Mouse (Mus musculus) embryo, embryonic 10.5 days (tissue): ENCODE data around the gene Tbc1d16.

Experiments used
- DNase-seq: peaks from one replicate; pipeline ENCODE4 v3.0.0-alpha.2; 2015; ENCODE audit warnings: low spot score

Gene Tbc1d16

DNA sequence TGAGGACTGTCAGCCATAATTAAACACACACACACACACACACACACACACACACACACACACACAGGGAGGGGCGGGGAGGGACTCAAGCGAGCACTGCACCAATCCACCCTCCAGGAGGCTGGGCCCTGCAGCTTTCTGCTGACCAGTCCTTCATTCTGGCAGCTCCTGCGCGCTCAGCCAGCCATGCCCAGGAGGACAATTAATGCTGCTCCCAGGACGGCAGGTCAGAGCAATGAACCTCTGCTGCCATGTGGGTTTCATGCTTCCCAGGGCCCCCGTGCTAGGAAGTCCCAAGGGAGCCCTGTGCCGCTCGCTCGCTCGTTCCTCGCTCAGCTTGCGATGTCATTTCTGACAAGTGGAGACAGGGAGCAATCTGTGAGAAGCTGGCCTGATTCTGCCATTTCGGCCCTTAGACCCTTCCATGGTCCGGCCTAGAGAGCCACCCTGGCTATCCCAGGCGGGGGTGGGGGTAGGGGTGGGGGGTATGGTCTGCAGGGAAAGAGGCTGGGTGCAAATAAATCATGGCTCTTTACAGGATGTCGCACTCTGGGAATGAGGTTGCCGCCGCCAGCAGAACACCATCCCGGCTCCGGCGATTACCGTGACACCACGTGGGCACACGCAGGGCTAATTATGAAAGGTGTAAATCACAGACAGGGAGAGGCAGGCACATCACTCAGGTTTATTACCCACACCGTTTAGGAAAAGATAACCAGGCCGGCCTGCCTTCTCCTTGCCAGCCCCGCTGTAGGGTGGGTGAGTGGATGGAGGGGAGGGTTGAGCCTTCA is 51.7 kb downstream of the Tbc1d16 start:
- DNase-seq = peak; percentile 34

DNA sequence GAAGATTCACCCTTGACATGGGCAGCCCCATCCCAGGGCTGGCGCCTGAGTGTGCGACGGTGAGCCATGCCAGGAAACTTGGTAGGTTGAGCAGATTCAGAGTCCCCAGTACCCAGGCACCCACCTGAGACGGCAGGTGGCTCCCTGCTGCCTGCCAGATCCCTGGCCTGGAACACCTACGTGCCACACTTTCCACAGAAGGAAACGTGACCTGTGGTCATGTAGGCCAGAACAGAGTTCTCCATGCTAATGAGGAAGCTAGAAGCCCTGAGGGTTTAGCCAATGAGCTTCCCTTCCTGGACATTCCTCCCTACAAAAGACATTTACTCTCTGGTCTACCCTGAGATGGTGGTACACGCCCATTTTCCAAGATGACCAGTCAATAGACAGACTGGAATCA is 56.7 kb downstream of the Tbc1d16 start:
- DNase-seq = no peak

DNA sequence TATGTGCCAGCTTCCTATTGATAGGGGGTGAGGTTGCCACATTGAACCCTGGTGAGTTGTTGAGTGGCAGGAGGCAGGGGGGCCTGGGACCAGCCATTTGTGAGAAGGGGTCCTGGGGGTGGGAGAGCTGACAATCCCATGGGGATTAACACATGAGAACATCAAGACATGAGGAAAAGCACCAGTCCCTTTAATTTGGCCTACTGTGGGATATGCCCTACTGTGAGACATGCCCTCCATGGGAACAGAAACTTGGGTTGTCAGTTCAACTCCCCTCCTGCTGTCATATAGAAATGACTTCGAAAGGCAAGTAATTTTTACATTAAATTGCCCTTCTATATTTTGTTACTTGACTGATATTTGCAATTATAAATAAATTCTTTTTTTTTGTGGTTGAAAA is 59.4 kb downstream of the Tbc1d16 start:
- DNase-seq = no peak

DNA sequence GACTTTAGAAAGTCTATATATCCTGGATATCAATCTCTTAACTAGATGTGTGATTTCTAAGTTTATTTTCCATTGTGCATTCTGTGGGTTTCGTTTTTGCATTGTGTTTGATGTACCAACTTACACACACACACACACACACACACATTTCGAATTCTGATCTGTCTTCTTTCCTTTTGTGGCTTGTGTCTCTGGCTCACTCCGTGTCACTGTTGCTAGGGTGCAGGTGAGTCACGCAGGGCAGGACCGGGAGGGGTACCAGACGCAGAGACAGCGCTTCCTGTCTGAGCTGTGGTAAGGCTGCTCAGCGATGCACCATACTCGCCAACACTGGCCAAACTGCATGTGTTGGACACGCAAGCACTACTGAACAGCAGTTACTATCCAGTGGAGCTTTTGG is 62.3 kb downstream of the Tbc1d16 start:
- DNase-seq = no peak

DNA sequence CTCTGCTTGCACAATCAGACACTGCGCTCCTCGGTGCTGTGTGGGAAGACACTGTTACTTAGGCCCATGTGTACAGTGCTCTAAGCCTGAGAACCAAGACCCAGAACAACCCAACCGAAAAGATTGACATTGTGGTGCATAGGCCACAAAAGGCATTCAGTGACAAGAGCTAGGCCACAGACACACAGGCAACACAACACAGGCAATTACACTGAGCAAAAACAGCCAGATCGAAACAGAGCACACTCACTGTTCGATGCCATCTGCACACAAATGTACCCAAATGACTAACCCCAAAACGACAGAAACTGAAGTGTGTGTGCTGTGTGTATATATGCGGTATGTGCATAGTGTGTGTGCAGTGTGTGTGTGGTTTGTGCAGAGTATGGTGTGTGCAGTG is 63.9 kb downstream of the Tbc1d16 start:
- DNase-seq = no peak

DNA sequence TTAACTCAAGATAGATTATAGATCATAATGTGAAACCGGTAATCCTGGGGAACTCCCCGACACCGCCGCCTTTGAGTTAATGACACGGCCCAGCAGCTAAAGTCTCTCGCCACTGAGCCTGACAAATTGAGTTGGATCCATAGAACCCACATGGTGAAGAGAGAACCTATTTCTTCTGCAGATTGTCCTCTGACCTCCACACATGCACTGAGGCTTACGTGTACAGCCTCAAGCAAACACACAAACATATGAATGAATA is 64.6 kb downstream of the Tbc1d16 start:
- DNase-seq = no peak

DNA sequence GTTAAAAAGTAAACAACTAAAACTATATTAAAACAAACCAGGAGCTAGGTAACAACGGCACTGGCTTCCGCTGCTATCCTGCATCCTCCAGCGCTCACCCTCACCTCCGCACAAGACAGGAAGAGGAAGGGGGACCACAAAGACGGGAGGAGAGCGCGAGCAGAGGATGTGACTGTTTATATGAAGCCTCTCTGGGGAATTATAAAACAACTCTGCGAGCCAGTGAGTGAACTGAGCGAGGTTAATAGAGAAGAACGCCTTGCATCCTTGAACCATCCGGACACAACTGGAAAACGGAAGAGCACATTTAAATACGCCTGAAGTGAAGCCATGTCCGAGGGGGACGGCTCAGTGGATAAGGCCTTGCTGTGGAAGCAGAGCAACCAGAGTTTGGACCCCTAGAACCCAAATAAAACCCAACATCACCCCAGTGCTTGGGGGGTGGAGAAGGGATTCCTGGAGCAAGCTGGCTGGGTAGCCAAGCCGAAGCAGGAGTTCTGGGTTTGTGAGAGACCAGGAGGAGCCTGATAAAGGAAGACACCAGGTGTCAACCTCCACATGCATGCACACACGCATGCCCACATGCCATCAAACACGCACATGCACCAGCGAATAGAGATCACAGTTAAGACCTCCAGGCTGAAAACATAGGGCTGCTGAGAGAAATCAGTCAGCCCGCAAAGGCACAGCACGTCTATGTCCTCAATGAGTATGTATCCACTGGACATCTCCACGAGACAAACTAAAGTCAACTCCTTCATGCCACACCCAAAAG is 65.2 kb downstream of the Tbc1d16 start:
- no peak for DNase-seq

DNA sequence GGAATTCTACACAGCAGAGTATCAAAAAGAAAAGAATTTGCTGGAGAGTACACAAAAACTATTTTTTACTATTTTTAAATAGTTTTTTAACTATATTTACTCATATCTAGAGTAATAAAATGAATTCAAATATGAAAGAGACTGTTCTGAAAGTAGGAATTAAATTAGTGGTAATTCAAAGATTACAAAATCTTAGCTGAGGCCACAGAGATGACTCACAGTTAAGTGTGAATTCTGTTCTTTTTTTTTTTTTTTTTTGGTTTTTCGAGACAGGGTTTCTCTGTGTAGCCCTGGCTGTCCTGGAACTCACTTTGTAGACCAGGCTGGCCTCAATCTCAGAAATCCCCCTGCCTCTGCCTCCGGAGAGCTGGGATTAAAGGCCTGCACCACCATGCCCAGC is 66.6 kb downstream of the Tbc1d16 start:
- no peak for DNase-seq

DNA sequence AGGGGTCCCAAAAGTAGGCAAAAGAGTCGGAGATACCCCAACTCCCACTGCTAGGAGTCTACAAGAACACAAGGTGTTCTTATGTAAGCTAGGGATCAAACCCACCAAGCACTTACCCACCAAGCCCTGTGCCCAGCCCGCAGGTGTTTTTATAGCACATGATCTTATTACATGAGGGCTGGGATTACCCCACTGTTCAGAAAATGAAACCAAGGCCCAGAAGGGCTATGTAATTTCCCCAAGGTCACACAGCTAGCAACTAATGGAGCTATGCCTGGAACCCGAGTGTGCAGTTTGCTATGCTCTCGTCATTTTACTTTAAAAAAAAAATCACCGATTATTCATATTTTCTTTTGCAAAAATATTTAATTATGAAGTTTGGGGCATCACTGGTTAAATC is 68.2 kb downstream of the Tbc1d16 start:
- DNase-seq = no peak

DNA sequence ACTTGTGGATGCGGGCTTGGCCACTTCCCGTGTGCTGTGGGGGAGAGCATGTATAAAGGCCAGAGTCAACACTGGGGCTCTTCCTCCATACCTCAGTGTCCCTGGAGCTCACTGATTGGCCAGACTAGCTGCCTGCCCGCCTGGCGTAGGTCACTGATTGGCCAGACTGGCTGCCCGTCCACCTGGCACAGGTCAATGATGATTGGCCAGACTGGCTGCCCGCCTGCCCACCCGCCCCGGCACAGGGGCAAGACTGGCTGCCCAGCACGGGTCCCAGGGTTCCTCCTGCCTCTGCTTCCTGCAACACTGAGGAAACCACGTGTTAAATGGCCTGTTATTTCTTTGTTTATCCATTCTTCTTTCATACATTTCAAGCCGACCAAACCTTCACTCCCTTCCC is 68.8 kb downstream of the Tbc1d16 start:
- DNase-seq = peak; percentile 65

DNA sequence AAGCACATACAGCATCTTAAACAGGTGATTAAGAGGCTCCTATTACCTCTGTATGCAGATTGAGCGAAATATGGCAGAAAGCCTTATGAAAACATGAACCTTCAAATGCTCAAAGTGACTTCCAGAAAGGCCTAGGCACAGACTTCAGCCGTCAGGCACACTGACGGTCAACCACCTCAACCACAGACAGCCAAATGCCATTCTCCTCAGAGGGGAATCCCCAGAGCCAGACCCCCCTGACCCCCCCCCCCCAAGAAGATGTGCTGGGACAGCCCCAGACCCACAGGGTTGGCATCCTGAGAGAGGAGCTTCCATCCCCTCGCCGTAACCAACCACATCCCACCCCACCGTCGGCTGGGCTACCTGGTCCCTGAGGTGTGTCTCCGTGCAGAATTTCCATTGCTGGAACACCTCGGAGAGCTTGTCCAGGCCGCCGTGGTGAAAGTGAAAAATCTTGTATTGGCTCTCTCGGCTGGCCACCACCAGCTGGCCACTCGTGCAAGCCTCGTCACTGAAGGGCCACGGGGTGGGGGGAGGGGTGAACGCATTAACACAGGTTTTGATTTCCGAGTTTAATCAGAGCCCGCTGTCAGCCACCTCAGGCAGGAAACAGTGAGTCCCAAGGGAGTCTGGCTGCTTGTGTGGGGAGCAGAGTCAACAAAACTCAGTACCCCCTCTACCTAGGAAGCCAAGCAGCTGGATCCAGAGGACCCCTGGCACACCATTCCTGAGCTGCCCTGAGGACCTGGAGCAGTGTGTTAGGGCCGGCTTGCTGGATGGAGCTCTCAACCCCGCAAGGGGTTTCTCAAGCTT is 70.7 kb downstream of the Tbc1d16 start:
- DNase-seq = no peak

DNA sequence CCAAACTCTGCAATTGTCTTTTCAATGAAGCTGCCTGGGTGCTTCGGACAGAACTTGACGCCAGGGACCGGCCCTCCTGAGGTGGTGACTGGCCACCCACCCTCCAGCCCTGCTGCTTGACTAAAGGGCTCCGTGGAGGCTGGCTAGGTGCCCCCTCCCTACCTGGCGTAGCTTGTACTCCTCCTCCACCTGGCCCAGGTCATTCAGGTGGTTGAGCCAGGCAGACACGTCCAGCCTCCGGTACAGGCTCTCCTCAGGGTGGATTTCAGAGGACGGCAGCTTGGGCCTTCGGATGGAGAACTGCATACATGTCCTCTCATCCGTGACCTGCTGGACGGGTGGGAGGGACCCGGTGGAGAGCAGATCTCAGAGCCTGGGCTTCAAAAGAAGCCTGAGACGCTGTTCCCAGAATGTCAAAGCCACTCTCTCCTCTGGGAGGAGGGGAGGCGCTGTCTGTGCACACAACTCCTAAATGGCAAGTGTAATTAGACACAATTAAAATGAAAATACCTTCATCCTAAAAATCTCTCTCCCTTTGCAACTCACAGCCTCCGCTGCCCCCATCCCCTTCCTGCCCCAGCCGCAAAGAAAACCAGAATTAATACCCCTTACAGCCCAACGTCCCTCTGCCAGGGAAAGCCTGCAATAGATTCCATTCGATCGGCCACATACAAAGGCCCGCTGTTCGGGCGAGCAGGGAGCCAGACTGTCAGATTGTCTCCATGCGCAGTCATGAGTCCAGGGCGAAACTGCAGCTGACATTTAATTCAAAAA is 71.6 kb downstream of the Tbc1d16 start:
- DNase-seq = peak; percentile 68

DNA sequence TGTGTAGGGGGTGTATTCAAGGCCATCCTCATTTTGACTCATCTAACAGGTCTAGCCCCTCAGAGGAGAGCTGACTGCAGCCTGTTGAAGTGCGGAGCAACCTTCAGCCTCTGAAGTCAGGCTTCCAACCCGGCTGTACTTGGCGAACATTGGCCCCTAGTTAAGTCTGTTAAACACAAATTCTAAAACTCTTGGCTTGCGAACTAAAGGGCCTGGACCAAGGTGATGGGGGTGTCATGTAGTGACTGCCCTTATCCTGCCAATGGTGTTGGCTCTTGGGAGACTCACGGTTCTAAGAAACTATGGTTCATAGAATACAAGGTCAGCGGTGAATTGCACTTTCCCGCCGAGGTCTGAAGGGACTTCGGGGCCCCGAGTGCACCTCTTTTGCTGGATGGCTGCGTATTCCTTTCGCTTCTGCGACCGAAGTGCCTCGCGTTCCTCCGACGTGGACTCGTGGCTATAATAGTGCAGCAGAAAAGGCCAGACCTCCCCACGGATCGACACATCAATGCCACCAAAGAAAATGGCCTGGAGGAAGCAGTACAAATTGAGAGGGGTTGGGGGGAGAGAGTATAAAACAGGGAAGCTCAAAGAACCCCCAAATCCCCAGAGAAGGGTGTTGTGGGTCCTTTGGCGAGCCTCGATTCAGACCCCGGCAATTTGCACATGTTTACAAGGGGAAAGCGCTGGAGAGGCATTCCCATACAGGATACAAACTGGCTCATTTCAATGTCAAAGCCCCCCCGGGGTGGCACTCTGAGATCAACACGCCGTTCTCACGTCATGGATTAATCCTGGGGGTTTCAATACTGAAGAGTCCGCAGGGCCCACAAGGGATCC is 72.4 kb downstream of the Tbc1d16 start:
- no peak for DNase-seq

DNA sequence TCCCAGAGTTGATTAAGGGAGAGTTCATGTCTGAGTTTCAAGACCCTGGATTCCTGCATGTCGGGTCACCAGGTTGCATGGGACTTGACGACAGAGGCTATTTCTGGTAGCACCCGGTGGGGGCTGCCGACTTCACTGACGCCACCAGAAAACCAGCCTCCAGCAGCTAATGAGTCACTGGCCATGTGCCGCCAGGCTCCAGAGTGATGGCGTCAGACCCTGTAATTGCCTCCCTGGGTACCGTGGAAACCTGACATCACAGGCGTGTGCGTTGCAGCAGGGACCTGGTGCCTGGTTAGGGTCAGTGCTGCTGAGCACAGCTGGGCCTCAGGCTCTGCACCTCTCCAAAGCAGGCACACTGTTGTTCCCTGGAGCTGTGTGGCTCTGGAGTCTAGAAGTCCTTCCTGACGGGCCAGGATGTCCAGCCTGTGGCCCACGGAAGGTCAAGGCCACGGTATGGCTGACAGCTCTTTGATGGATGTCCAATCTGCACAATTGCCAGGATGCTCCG is 75.9 kb downstream of the Tbc1d16 start:
- DNase-seq = no peak

DNA sequence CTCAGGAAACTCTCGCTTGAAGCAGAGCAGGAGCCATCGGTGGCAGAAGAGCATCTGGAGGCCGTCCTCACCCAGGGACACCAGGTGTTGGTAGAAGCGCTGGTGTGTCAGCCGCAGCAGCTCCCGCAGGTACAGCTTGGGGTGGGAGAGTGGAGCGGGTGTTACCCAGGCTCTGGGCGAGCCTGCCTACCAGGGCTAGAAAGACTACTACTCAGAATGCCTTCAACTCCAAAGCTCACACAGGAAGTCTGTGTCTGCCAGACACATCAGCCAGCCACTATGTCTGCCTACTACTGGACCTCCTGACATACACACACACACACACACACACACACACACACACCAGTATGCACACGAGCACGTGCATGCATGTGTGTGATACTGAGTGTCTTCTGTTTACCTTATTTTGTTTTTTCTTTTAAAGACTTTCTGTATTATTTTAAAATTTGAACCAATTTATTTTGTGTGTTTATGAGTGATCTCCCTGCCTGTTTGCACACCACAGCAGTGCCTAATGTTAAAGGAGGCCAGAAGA is 77.2 kb downstream of the Tbc1d16 start:
- no peak for DNase-seq

DNA sequence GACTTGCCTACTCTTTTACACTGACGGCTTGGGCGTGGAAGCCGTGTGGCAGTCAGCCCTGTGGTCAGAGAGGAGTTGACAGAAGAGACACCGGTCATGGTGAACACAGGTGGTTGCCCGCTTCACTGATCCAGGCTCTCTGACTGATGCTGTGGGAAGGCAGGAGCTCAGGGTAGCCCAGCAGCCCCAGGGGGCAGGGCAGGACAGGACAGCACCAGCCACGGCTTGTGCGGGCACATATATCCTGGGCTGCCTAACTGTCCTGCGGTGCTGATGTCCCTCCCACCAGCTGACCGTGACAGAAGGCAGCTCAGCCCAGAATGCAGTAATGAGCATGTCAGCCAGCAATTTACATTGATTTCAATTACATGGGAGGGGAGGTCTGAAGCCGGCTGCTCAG is 77.9 kb downstream of the Tbc1d16 start:
- DNase-seq = no peak

DNA sequence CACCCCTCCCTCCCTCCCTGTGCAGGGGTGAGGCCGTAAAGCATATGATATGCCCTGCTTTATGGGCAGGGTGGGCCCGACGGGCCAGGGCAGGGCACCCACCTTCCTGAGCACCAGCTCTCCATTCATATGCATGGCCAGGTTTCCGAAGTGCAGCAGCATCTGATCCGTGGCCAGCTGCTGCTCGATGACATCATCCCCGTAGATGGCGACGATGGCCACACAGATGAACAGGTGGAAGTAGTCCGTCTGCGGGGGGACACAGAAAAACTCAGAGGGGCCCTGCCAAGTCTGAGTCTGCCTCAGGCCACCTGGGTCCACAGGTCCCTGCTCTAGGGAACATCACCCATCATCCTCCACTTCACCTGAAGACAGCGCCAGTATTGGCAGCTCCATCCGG is 79.5 kb downstream of the Tbc1d16 start:
- DNase-seq = no peak

DNA sequence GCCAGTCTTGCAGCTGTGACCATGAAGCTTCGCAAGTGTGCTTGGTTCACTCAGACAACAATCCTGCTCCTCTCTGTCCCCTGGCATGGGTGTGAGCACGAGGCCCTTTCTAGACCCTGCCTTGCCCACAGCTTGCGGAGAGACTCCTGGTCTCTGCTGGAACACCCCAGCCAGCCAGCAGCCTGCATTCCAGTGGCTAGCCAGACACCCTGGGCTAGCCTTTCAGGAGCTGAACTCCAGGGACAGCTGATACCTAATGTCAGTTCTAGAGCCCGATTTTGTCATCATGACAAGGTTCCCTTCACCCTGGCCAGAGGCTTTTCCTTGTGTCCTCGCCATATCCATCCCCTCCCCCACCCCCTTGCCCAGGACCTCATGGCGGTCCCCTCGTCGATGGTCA is 81.1 kb downstream of the Tbc1d16 start:
- DNase-seq = no peak

DNA sequence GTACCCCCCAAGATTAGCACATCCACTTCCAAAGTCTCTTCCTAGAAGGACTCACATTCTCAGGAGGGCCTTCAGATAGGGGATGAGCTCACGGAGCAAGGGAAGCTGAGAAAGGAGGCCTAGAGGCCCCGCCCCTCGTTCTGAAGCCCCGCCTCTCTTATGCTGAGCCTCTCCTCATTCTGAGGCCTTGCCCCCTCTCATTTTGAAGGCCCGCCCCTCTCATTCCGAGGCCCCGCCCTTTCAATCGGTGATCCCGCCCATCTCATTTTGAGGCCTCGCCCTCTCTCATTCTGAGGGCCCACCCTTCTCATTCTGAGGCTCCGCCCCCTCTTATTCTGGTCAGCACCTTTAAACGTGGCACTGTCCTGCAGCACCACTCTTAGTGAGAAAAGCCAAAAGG is 82.2 kb downstream of the Tbc1d16 start:
- no peak for DNase-seq

DNA sequence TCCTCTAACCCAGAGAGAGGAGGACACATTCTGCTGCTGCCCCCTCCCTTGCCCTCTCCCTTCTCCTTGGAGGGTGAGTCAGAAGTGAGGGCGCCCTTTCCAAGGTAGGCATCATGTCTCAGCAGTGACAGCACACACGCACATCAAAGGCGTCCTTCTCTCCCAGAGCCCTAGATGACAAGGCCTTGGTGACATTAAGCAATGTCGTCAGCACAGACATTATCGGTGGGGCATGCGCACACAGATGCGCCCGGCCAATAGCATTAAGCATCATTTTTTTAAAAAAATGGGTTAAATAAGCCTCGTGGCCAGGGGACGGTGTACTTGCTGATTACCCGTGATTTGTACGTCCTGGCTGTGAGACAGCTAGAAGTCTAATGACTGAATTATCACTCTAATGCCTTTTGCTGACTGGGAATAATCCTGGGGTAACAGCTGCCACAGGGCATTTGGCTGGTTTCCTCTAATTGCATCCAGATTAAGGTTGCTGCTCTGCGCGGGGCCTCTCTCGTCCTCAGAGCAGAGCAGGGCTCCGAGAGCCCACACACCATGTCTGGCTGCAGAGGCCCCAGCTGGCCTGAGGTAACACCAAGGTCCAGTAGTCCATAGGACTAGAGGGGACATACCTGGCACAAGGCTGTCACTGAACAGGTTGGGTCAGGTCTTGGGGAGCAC is 83.4 kb downstream of the Tbc1d16 start:
- no peak for DNase-seq
